Mouse (Mus musculus) brown adipose tissue, adult 24 weeks (tissue): ENCODE measurements around the gene Col28a1. TPM values are rescaled to one million over a fixed set of nuclear protein-coding genes. Genes with fewer than 3 reads are reported as not detected.

Experiments used
- H3K27ac ChIP-seq: fragments of 200-500 bp; replicated peaks from 2 replicates; pipeline ENCODE4 v1.5.1; 2012; ENCODE audit warnings: low read depth, mild to moderate bottlenecking, low read length
- H3K4me1 ChIP-seq: fragments of 200-500 bp; 2 replicates; pipeline ENCODE4 v1.6.1; 2012; ENCODE audit warnings: low read length, mixed read lengths; ENCODE audit not compliant: control insufficient read depth, insufficient read depth, insufficient read length
- H3K4me3 ChIP-seq: fragments of 200-500 bp; 2 replicates; pipeline ENCODE4 v1.5.1; 2012; ENCODE audit warnings: low read depth, mild to moderate bottlenecking, low read length, moderate library complexity; ENCODE audit not compliant: insufficient read depth
- polyA plus RNA-seq: library from polyadenylated mRNA; stranded (reverse); fragments of >200 nt; gene quantifications from 2 replicates; pipeline ENCODE4 v1.2.4, GENCODE M21; 2012; ENCODE audit not compliant: missing spikeins, insufficient read depth, insufficient read length

Col28a1 gene
- polyA plus RNA-seq, 1 experiment, result not detected

- Histone ChIP-seq H3K4me3 (no peak overlapping the region), H3K27ac (no peak overlapping the region), H3K4me1 (no peaks in the 10 kb centered on the region)
These were observed 35.3 kb downstream of the Col28a1 start for GRCm38 (mm10) chr6:8157121-8157520.

- Histone ChIP-seq H3K4me3 (no peak overlapping the region), H3K4me1 (no peaks in the 10 kb centered on the region), H3K27ac (no peak overlapping the region)
These were observed 39.7 kb downstream of the Col28a1 start for GRCm38 (mm10) chr6:8152551-8153361.

- no peaks in the 10 kb centered on the region for H3K4me1 ChIP-seq
These were observed 43.5 kb downstream of the Col28a1 start for GRCm38 (mm10) chr6:8148916-8149315.

GRCm38 (mm10) chr6:8141881-8142280 is 50.5 kb downstream of the Col28a1 start:
- Histone ChIP-seq H3K4me3 (no peak overlapping the region), H3K27ac (no peak overlapping the region), H3K4me1 (no peaks in the 10 kb centered on the region)

More at GRCm38 (mm10) chr6:8148916-8149315, 43.5 kb downstream of the Col28a1 start:
- H3K4me3 ChIP-seq, result no peak overlapping the region
- H3K27ac ChIP-seq, result no peak overlapping the region

GRCm38 (mm10) chr6:8130149-8130548 is 62.3 kb downstream of the Col28a1 start:
- H3K27ac ChIP-seq, result no peak overlapping the region
- H3K4me1 ChIP-seq, result no peaks in the 10 kb centered on the region
- H3K4me3 ChIP-seq, result no peak overlapping the region

GRCm38 (mm10) chr6:8128164-8128563 is 64.3 kb downstream of the Col28a1 start:
- Histone ChIP-seq H3K4me1 (no peaks in the 10 kb centered on the region), H3K27ac (no peak overlapping the region), H3K4me3 (no peak overlapping the region)

- Histone ChIP-seq H3K4me3 (no peak overlapping the region), H3K4me1 (no peaks in the 10 kb centered on the region), H3K27ac (no peak overlapping the region)
These were observed 65.9 kb downstream of the Col28a1 start for GRCm38 (mm10) chr6:8126545-8126944.

- Histone ChIP-seq H3K4me3 (no peak overlapping the region), H3K4me1 (no peaks in the 10 kb centered on the region), H3K27ac (no peak overlapping the region)
These were observed 73.3 kb downstream of the Col28a1 start for GRCm38 (mm10) chr6:8119116-8119515.

- H3K4me1 ChIP-seq, result no peaks in the 10 kb centered on the region
- H3K27ac ChIP-seq, result no peak overlapping the region
These were observed 73.8 kb downstream of the Col28a1 start for GRCm38 (mm10) chr6:8118577-8118976.

GRCm38 (mm10) chr6:8105870-8106706 is 86.3 kb downstream of the Col28a1 start:
- Histone ChIP-seq H3K4me1 (no peaks in the 10 kb centered on the region), H3K27ac (peak overlapping the region; percentile 60; the same call in 1 of the 2 replicates), H3K4me3 (no peak overlapping the region)

More at GRCm38 (mm10) chr6:8118577-8118976, 73.8 kb downstream of the Col28a1 start:
- no peak overlapping the region for H3K4me3 ChIP-seq

- no peak overlapping the region for H3K27ac ChIP-seq
- no peaks in the 10 kb centered on the region for H3K4me1 ChIP-seq
- no peak overlapping the region for H3K4me3 ChIP-seq
These were observed 91.2 kb downstream of the Col28a1 start for GRCm38 (mm10) chr6:8101224-8101623.

- Histone ChIP-seq H3K4me1 (peaks cover 3% of the 10 kb centered on the region; the same call in 1 of the 2 replicates), H3K4me3 (no peak overlapping the region), H3K27ac (peak overlapping the region; percentile 68)
These were observed 96.6 kb downstream of the Col28a1 start for GRCm38 (mm10) chr6:8095856-8096255.

- H3K27ac ChIP-seq, result peak overlapping the region; percentile 91
- no peak overlapping the region for H3K4me3 ChIP-seq
- H3K4me1 ChIP-seq, result peaks cover 3% of the 10 kb centered on the region; the same call in 1 of the 2 replicates
These were observed 98.1 kb downstream of the Col28a1 start for GRCm38 (mm10) chr6:8094160-8094953.

- peaks cover 3% of the 10 kb centered on the region; the same call in 1 of the 2 replicates for H3K4me1 ChIP-seq
- H3K27ac ChIP-seq, result peak overlapping the region; percentile 91
- no peak overlapping the region for H3K4me3 ChIP-seq
These were observed 98.9 kb downstream of the Col28a1 start for GRCm38 (mm10) chr6:8093556-8093955.

GRCm38 (mm10) chr6:8086847-8087246 is 105.6 kb downstream of the Col28a1 start:
- peaks cover 3% of the 10 kb centered on the region; the same call in 1 of the 2 replicates for H3K4me1 ChIP-seq
- H3K4me3 ChIP-seq, result no peak overlapping the region
- peak overlapping the region; percentile 33 for H3K27ac ChIP-seq
